Mouse (Mus musculus) right cerebral cortex, postnatal 4 days (tissue): ENCODE measurements around the gene Ocel1.

Experiments used
- DNase-seq: peaks from one replicate; pipeline ENCODE4 v3.0.0-alpha.2; 2022

Gene Ocel1

GRCm38 (mm10) chr8:71380178-71381171 lies 9.4 kb downstream of the Ocel1 start:
- no peak for DNase-seq

GRCm38 (mm10) chr8:71381421-71381970 lies 10.4 kb downstream of the Ocel1 start, which contains the start of gene Nr2f6:
Nr2f6 (minus strand) TSS chr8:71381960.
- DNase-seq: peak; percentile 73

GRCm38 (mm10) chr8:71381971-71382961 lies 11.2 kb downstream of the Ocel1 start:
- peak; percentile 73 for DNase-seq

- no peak for DNase-seq
Observed at GRCm38 (mm10) chr8:71383396-71383795, 12.3 kb downstream of the Ocel1 start.

GRCm38 (mm10) chr8:71383860-71384259 lies 12.8 kb downstream of the Ocel1 start:
- no peak for DNase-seq

- DNase-seq: no peak
Observed at GRCm38 (mm10) chr8:71385212-71385835, 14.2 kb downstream of the Ocel1 start.

- DNase-seq: no peak
Observed at GRCm38 (mm10) chr8:71388267-71388666, 17.2 kb downstream of the Ocel1 start.

GRCm38 (mm10) chr8:71391696-71392095 lies 20.6 kb downstream of the Ocel1 start:
- DNase-seq: no peak

GRCm38 (mm10) chr8:71392391-71392790 lies 21.3 kb downstream of the Ocel1 start:
- DNase-seq: no peak

- DNase-seq: no peak
Observed at GRCm38 (mm10) chr8:71392871-71393270, 21.8 kb downstream of the Ocel1 start.

GRCm38 (mm10) chr8:71394481-71394880 lies 23.4 kb downstream of the Ocel1 start:
- no peak for DNase-seq

- DNase-seq: no peak
Observed at GRCm38 (mm10) chr8:71395071-71395470, 24.0 kb downstream of the Ocel1 start.

- no peak for DNase-seq
Observed at GRCm38 (mm10) chr8:71395629-71396028, 24.5 kb downstream of the Ocel1 start, which contains the start of gene Ushbp1. Ushbp1 (minus strand) TSS chr8:71395802.

GRCm38 (mm10) chr8:71396639-71397305 lies 25.7 kb downstream of the Ocel1 start, which contains the start of gene Babam1:
Babam1 (plus strand) TSS chr8:71396861.
- peak; percentile 82 for DNase-seq

GRCm38 (mm10) chr8:71397701-71398100 lies 26.6 kb downstream of the Ocel1 start:
- no peak for DNase-seq

GRCm38 (mm10) chr8:71400826-71401225 lies 29.7 kb downstream of the Ocel1 start:
- DNase-seq: no peak

- DNase-seq: no peak
Observed at GRCm38 (mm10) chr8:71401454-71401853, 30.4 kb downstream of the Ocel1 start.

- DNase-seq: no peak
Observed at GRCm38 (mm10) chr8:71402446-71402964, 31.4 kb downstream of the Ocel1 start.

- no peak for DNase-seq
Observed at GRCm38 (mm10) chr8:71403107-71403885, 32.2 kb downstream of the Ocel1 start.

GRCm38 (mm10) chr8:71404011-71404410 lies 32.9 kb downstream of the Ocel1 start:
- DNase-seq: no peak
